Mouse (Mus musculus): ENCODE results near the gene Shroom3.

Gene Shroom3

DNA sequence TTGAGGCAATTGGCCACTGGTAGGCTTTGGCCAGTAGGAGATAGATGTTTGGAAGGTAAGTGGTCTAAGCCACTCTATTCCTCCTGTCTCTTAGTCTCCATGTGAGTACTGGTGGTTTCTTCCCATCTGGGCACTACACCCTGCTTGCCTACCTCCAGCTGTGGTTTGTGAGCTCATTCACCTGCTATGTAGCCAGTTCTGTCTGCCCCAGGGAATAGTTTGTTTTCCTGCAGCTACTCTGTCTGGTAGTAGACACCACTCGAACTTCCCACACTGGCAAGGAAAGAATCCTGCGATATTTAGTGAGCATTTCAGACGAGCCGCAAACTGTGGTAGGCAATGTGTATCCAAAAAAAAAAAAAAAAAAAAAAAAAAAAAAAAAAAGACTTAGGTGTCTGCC, 68.3 kb downstream of the Shroom3 start:
- no peak for DNase-seq (ENCODE audit: low spot score)

DNA sequence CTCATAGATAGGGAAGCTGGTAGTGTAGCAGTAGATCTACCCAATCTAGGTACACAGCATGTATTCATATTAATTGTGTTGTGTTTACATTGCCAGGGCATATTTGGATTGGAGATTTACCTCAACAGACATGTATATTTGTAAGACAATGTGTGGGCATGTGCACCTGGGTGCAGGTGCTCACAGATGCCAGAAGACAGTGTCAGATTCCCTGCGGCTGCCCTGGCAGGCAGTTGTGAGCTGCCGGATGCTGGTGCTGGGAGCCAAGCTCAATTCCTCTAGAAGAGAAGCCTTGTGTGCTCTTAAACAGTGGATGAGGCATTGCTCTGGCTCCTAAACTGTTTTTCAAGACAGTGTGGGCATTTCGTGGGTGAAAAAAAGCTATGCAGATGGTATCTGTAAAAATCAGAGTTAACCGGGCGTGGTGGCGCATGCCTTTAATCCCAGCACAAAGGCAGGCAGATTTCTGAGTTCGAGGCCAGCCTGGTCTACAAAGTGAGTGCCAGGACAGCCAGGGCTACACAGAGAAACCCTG, 72.1 kb downstream of the Shroom3 start:
- DNase-seq (ENCODE audit: low spot score) = no peak

DNA sequence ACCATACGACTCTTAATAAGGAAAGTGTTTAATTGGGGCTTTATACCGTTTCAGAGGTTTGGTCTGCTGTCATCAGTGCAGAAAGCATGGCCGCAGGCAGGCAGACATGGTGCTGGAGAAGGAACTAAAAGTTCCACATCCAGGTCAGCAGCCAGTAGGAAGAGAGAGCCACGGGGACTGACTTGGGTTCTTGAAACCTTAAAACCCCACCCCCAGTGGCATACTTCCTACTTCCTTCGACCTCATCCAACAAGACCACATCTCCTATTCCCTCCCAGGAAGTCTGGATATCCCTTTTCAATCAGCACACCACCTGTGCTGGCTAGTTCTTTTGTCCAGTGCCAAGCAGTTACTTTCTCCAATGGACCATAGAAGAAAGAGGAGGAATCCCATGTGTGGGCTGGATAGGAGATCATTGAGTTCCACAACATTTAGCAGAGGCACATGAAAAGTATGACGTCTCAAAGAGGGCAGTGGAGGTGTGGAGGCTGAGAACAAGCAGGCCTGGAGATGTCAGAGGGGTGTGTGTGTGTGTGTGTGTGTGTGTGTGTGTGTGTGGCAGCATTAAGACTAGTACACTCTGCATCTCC, 76.0 kb downstream of the Shroom3 start:
- no peak for DNase-seq (ENCODE audit: low spot score)

DNA sequence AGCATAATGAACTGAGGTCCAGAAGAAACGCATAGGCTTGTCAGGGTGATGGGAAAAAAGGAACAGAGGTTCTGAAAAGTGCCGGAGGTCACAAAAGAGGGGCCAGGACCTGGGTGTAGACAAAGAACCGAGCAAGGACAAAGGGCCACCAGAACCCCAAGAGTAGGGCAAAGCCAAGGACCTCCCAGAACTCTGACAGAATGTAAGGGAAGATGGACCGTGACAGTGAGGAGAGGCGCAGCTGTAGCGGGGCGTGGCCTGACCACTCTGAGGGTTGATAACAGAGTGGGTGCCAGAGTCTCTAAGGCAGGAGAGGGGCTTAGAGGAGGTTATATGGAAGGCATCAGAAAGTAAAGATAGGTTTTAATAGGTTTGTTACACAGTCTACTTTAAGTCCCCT, 77.3 kb downstream of the Shroom3 start:
- DNase-seq (ENCODE audit: low spot score) = no peak

DNA sequence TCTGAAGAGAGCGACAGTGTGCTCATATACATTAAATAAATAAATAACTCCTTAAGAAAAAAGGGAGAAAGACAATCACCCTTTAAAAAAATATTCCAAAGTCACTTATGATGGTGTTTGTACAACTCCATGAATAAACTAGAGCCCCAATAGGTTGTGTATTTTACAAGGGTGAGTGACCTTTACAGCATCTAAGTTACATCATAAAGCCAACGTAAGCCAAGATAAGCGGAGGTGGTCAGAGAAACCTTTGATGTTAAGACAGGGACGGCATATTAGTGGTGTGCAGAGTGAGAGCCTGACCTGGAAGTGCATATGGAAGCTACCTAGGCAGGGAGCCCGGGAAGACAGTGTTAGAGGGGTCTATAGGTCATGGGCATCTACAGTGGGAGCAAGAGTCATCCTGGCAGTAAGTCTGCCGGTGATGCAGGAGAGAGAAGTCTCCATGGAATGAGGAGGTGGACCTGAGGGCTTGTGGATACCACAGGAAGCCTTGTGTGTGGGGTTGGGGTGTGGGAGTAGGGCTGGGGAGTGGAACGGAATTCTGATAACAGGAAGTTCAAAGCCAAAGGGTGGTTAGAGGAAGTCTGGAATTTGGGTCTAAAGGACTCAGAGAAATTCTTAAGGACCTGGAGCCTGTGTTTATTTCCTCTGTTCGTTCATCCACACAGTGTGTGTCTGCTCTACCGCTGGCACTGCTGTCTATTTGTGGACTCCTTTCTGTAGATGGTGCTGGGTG, 78.5 kb downstream of the Shroom3 start:
- DNase-seq (ENCODE audit: low spot score) = no peak

DNA sequence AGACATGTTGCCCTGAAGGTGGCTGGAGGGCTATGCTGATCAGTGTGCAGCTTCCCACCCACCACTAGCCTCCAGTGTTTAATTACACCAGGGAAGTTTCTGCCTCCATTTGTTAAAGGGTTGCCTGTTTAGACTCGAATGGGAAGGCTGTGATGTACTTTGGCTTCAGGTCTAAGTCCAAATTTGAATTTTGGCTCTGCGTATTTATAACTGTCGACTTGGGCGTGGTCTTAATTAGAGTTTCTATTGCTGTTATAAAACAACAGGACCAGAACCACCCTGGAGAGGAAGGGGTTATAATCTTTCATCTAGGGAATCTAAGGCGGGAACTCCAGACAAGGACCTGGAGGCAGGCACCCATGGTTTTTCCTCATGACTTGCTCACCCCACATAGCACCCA, 79.2 kb downstream of the Shroom3 start:
- DNase-seq (ENCODE audit: low spot score) = no peak

DNA sequence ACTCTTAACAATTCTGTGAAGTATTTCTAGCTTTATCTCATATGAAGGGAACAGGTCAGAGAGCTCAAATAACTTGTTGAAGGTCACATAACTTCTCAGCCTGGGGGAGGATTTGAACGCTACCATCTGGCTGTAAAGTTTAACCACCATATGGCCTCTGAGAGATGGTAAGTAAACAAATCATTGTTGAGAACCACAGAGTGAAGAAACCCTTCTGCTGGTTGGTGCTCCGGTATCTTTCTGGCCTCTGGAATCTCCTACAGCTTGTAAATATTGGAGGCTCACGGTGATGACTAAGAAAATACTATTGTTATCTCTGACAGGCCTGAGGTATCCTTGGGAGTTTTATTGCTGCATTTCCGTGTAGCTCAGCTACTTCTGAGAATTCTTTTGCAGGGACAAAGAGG, 80.3 kb downstream of the Shroom3 start:
- DNase-seq (ENCODE audit: low spot score) = no peak

DNA sequence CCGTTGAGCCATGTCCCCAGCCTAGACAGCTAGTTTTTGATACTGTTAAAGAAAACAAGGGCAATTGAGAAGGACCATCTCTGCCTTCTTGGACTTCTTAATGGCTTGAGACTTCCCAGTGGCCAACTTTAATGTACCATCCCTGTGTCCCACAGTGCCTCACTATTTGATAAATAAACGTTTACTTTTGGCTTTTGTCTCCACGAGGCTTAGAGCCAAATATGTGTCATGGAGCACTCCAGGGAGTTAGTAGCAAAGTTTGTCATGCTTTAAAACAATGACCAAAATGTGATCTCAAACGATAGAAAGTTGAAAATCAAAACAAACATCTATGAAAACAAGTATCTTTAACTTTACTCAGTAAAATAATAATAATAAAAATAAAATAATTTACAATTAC, 83.1 kb downstream of the Shroom3 start:
- no peak for DNase-seq (ENCODE audit: low spot score)

DNA sequence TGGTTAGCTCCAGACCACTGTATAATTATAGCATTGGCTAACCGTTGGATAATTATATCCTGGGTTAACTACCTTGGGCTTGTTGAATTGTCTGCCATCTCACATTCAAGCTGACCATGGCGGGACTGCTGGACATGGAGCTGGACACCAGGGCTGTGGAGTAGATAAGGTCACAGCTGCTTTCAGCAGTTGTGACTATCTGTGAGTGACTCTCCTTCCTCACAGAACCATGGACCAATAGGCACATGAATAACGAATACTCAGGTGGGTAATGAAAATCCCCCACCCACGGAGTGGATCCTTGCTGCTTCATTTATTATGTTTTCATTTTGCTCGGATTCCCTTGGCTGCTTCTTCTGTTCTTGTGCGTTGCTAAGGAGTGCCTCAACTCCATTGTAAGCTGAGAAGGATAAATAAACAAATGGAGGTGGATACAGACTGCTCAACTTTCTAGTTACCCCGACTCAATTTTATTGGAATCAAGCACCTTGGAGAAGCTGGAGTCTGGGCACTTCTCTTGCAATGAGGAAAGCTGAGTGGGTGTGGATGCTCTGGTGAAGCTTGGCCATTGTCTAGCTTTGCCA, 84.1 kb downstream of the Shroom3 start:
- no peak for DNase-seq (ENCODE audit: low spot score)

DNA sequence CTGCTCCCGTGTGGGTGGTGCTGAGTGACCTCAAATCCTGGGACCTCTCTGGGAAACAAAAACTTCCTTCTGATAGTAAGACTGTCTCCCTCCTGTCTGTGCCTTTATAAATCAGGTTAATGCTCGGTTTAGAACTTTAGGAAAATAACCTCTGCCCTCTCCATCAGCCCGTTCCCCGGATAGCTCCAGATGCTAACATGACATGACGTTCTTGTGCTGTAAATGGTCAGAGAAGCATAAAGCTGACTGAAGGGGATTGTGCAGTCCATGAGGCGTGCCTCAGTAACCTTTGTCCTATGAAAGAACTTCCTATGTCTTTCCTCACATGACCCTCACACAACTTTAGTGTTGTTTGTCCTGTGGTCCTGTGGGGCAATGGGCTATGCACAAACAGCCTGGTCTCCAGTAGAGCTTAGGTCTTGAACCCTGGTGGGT, 84.6 kb downstream of the Shroom3 start:
- no peak for DNase-seq (ENCODE audit: low spot score)

DNA sequence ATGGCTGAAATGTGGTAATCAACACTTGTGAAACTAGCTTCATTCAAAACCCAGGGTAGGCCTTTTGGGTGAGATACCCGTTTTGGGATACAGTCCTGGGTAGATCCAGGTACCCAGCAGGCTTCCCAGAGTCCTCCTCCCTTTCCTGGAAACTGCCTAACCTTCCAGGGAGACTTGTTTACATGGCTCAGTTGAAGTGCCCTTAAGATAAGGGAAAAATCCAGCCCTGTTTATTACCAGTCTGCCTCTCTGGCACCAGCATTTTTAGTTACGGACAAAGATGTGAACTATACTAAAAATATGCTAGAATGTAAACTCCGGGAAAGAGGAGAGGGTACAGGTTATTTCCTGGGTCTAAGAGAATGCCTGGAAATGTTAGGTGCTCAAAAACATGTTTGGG, 90.6 kb downstream of the Shroom3 start:
- DNase-seq (ENCODE audit: low spot score) = no peak

DNA sequence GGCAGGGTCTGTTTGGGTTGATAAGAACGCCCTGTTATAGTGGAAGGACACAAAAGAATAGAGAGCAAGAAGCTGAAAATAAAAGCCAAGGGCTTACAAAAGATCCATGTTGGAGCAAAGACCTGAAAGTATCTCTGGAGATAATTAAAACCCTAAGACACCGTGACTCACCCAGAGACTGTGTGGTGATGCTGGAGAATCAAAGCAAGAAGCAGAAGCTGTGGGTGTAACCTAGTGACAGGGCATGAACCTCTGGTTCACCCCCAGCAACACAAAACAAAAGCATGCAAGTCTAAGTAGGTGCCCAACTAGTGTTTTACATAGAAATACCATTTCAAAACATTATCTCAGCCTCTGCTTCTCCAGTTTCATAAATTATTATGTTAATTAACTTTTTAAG, 91.2 kb downstream of the Shroom3 start:
- no peak for DNase-seq (ENCODE audit: low spot score)

DNA sequence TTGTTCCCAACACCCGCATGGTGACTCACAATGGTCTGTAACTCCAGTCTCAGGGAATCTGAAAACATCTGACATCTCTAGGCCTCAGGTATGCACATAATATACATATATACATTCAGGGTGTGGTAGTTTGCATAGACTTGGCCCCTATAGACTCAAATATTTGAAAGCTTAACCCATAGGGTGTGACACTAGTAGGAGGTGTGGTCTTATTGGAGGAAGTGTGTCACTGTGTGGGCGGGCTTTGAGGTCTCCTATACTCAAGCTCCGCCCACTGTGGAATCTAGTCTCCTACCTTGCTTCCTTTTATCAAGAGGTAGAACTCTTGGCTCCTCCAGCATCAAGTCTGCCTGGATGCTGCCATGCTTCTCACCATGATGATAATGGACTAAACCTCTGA, 91.7 kb downstream of the Shroom3 start:
- DNase-seq (ENCODE audit: low spot score) = no peak

DNA sequence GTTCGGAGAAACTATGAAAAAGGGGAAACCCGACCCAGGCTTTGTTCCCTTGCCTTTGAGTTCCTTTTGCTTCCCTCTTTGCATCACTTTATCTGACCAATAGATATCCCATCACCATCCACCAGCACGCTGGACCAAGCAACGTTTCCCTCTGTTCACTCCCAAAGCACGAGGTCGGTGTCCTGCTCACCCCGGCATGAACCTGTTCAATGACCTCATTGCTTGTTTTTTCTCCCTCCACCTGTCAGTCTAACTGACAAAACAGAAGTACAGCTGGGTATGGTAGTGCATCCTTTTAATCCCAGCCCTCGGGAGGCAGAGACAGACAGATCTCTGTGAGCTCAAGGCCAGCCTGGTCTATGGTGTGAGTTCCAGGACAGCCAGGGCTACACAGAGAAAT, 95.2 kb downstream of the Shroom3 start:
- DNase-seq (ENCODE audit: low spot score) = no peak

DNA sequence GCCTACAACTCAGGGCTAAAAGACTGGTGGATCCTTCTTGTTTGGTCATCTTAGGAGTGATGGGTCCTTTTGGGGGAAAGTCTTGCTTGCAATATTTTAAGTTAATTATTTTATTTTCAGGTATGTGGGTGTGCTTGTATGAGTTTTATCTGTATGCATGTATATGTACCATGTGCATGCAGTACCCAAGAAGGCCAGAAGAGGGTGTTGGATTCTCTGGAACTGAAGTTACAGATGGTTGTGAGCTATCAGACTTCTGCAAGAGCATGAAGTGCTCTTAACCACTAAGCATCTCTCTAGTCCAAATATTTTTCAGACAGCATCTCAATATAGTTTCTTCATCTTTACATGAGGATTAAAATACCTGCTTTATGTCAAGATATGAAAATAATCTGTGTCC, 97.8 kb downstream of the Shroom3 start:
- DNase-seq (ENCODE audit: low spot score) = no peak

DNA sequence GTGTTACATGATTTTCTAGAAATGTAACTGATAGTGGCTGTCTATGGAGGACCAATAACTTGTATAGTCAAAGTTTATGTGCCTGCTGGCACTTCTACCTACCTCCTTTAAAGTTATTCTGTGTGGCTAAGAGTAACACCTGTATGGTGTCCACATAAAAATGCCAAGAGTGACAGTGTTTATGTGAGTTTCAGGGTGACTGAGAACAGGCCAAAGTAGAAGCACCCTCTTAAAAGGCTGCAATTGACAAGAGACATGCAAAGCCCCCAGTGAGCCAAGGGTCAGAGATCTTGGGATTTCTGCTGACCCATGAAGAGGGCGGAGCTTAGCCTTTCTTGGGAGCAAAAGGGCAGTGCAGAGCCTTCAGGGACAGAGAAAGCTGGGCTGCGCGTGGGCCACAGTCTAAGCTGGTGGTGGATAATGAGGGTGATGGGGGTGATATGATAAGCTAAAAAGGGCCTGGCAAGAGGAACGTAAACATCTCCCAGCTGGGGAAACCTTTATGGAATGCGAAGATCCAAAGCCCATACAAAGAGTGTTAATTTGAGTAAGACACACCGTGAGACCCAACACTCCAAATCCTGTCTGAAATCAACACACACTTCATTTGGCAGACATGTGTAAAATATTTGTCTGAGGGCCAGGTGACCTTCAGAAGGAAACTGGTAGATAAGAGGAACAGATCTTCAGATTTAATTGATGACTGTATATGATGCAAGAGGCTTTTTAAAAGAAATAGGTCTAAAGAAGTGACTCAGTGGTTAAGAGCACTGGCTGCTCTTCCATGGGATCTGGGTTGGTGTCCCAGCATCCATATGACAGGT, 101.0 kb downstream of the Shroom3 start:
- DNase-seq (ENCODE audit: low spot score) = no peak

DNA sequence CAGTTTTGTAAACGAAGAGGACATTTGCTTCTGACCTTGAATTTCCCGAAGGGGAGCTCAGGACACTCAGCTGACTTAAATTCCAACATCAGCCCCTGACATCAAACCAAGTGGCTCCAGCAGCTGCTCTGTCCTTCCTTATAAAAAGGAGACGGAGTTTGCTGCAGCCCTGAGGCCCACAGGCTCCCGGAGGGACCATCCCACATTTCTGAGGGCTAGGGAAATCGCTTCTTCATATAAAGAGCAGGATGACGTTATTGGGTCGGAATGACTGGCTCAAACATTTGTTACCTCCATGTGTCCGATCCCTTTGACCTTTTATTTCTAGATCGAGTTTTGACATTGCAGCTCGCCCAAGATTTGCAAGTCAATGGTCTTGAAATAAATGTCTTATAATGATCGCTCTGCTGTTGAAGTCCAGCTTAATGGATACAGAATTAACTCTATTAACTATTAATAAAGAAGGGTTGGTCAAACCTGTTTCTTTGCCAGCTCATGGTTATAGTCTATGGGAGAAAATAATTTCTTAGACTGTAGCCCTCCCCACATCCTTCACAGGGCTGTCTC, 102.7 kb downstream of the Shroom3 start:
- DNase-seq (ENCODE audit: low spot score) = no peak

DNA sequence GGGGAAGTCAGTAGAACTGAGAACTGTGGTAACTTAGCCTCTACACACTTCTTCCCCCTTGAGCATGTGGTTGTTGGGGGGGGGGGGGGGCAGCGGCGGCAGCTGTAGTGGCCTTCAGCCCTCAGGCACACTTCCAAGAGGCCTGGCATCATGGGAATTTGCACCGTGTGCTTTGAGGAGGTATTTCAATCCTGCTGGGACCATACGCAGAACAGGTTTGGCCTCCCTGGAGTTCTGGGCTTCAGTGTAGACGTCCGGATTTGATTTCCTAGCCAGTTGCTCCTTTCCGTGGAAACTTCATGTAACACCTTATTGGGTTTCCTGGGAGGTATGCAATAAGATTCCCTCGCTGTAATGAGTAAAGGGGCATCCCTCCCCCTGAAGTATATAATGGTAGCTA, 105.8 kb downstream of the Shroom3 start:
- no peak for DNase-seq (ENCODE audit: low spot score)

DNA sequence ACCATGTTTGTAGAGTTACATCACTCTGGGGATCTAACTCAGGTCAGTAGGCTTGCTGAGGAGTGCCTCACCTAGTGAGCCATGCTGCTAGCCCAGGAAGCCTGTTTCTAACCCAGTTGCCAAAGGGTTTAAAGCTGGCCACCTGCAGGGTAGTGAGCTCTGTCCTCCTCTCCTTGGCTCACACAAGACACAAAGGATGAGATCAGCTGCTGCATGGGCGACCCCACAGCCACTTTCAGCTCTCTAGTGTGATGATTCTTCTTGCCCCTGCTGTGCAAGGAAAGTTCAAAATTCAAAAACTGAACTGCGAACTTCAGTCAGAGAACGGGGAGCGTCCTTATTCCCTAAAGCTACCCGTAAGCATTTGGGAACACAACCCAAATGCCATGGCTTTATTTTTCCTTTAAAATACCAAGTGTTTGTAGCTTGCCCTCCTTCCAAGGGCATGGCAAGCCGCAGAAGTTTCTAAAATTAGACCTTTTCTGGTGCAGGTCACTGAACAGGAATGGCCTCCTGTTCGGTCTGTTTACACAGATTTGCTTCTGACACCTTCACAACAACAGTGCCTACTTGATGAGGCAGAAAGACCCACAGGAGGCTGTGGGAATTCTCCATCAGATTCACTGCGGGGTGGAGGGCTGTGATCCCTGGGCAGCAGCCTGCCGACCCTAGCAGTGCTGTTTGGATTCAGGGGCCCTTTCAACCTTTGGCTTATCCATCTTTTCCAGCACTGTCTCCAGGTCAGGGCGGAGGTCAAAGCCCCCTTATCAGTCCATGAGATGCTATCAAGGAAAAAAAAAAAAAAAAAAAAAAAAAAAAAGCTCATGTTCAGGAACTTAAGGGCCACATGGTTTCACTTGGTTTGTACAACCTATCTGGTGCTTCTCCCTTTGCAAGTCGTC, 113.1 kb downstream of the Shroom3 start:
- no peak for DNase-seq (ENCODE audit: low spot score)

DNA sequence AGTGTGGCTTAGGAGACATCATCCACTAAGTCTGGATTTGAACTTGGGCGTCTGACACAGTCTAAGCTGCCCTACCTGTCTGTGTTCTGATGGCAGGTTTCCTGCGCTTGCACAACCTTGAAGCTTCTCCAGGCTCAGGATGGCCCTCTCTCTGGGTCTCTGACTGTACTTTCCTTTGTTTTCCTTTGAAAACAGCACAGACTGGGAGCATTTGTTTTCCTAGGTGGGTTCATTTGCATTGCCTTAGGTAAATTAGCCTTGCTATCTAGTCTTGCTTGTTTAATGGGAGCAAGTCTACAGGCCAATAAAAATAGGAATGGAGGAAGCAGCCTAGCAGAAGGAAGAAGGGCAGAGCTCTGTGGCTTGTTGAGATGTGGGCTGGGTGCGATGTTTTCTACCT, 114.7 kb downstream of the Shroom3 start:
- DNase-seq (ENCODE audit: low spot score) = no peak

DNA sequence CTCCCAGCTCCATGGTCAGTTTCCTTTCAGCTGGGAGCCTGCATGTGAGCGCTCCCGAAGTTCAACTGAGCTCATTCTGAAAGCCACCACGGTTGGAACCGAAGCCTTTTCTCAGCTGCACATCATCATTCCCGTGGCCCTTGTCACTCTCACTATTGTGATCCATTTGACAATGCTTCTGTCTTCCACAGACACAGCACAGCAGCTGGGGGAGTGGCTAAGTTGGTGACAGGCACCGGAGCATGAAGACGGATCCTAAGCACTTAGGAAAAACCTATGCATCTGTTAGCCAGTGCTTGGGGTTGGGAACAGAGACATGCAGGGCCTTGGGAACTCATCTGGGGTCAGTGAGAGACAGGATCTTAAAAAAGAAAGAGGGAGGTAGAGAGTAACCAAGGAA, 121.1 kb downstream of the Shroom3 start:
- DNase-seq (ENCODE audit: low spot score) = no peak

All from c-Kit-positive CD71-positive TER-119-positive erythroid progenitor cells, embryonic 14.5 days (primary cell).